Mouse (Mus musculus): Measurements from ENCODE around the gene 1700034I23Rik. TPM values are rescaled to one million over a fixed set of nuclear protein-coding genes. Genes with fewer than 3 reads are reported as not detected.
"Not testable (repeated sequence)": the region's sequence is repeated elsewhere in the genome, so short reads cannot be mapped to it uniquely, and the experiment has no call there.

Gene 1700034I23Rik
- total and polyA plus RNA-seq, 3 experiments = 0.04 TPM; not detected in 2

GRCm38 (mm10) chr3:40893816-40894258 lies 8.5 kb downstream of the 1700034I23Rik start:
- H3K27ac ChIP-seq (ENCODE audit: insufficient read depth, low read depth); dilution Hi-C loops (cut with MboI; ENCODE audit: extremely low pct_ligation_motif_present, extremely low pct_unique_long_range_greater_than_20kb, low sequenced_read_pairs): not testable (repeated sequence)

GRCm38 (mm10) chr3:40853123-40853738 lies 49.1 kb downstream of the 1700034I23Rik start:
- H3K4me3 ChIP-seq (replicated peaks in 1 of 3; ENCODE audit: low read depth in 2 of 3, low read length in 2 of 3, poor library complexity in 1 of 3); H3K4me1 ChIP-seq (ENCODE audit: control insufficient read depth in 1 of 2, insufficient read depth in 2 of 2); H3K9me3 ChIP-seq (replicated peaks; ENCODE audit: low read length); H3K27me3 ChIP-seq (replicated peaks); H3K79me2 ChIP-seq (replicated peaks; ENCODE audit: control insufficient read depth, extremely low read depth, insufficient read depth, poor library complexity, severe bottlenecking); H3K9ac ChIP-seq (ENCODE audit: insufficient read depth, low read depth); H3K4me2 ChIP-seq (ENCODE audit: insufficient read depth, low read depth, poor library complexity, severe bottlenecking); DNase-seq (ENCODE audit: extremely low read depth); dilution Hi-C loops (cut with MboI; ENCODE audit: extremely low pct_ligation_motif_present, extremely low pct_unique_long_range_greater_than_20kb, low sequenced_read_pairs); H3K36me3 ChIP-seq (replicated peaks in 1 of 2; ENCODE audit: control insufficient read depth in 1 of 2, insufficient read depth in 1 of 2, low read length in 1 of 2); H3K27ac ChIP-seq (ENCODE audit: insufficient read depth, low read depth); in situ Hi-C loops (cut with MboI; ENCODE audit: low pct_ligation_motif_present, low pct_unique_long_range_greater_than_20kb, low sequenced_read_pairs): not testable (repeated sequence)
- TF ChIP-seq ETS1 (conservative IDR thresholded peaks at IDR 0.05; ENCODE audit: low read depth, low read length) = peak; percentile 94

More at GRCm38 (mm10) chr3:40893816-40894258, 8.5 kb downstream of the 1700034I23Rik start:
- in situ Hi-C loops (cut with MboI; ENCODE audit: low pct_ligation_motif_present, low pct_unique_long_range_greater_than_20kb, low sequenced_read_pairs); H3K79me2 ChIP-seq (replicated peaks; ENCODE audit: control insufficient read depth, extremely low read depth, insufficient read depth, poor library complexity, severe bottlenecking); H3K36me3 ChIP-seq (replicated peaks in 1 of 2; ENCODE audit: control insufficient read depth in 1 of 2, insufficient read depth in 1 of 2, low read length in 1 of 2); H3K9me3 ChIP-seq (replicated peaks; ENCODE audit: low read length); H3K4me1 ChIP-seq (ENCODE audit: control insufficient read depth in 1 of 2, insufficient read depth in 2 of 2); H3K27me3 ChIP-seq (replicated peaks): not testable (repeated sequence)
- peak; percentile 97 for DNase-seq (ENCODE audit: extremely low read depth)
- Histone ChIP-seq H3K4me2 (ENCODE audit: insufficient read depth, low read depth, poor library complexity, severe bottlenecking) (peak overlapping the region; percentile 71; the same call in 1 of the 2 replicates), H3K4me3 (replicated peaks in 1 of 3; ENCODE audit: low read depth in 2 of 3, low read length in 2 of 3, poor library complexity in 1 of 3) (peak overlapping the region; percentile 49 to 91 (median 73)), H3K9ac (ENCODE audit: insufficient read depth, low read depth) (peak overlapping the region; percentile 93)
- TF ChIP-seq MAX (IDR thresholded peaks at IDR 0.05; ENCODE audit: low read length) (peak; percentile 56; the same call in 1 of the 2 replicates), RAD21 (IDR thresholded peaks at IDR 0.05; ENCODE audit: low read depth, low read length) (peak; percentile 14), HCFC1 (IDR thresholded peaks at IDR 0.05; ENCODE audit: low read depth, low read length) (peak; percentile 72), NRF1 (IDR thresholded peaks at IDR 0.05; ENCODE audit: low read depth, low read length) (peak; percentile 83), BHLHE40 (IDR thresholded peaks at IDR 0.05; ENCODE audit: low read depth, low read length) (peak; percentile 42; the same call in 1 of the 2 replicates), POLR2A (IDR thresholded peaks at IDR 0.05; ENCODE audit: low read depth, low read length) (peak; percentile 59; the same call in 1 of the 2 replicates), CTCF (conservative IDR thresholded peaks at IDR 0.05 in 1 of 2, IDR thresholded peaks at IDR 0.05 in 1 of 2; ENCODE audit: low read depth in 2 of 2, low read length in 2 of 2) (peak in 1 of 2 experiments; percentile 59; a peak in 2 of 4 replicates), MXI1 (IDR thresholded peaks at IDR 0.05; ENCODE audit: low read depth, low read length) (peak; percentile 82), ELF1 (IDR thresholded peaks at IDR 0.05; ENCODE audit: low read depth, low read length) (peak; percentile 90), TCF12 (IDR thresholded peaks at IDR 0.05; ENCODE audit: low read depth, low read length) (peak; percentile 48), CHD2 (IDR thresholded peaks at IDR 0.05; ENCODE audit: low read length) (peak; percentile 98), IRF4 (IDR thresholded peaks at IDR 0.05; ENCODE audit: low read depth, low read length) (peak; percentile 33), MEF2A (IDR thresholded peaks at IDR 0.05; ENCODE audit: borderline replicate concordance, low read depth, low read length) (peak; percentile 36; the same call in 1 of the 2 replicates)

Other genes with a start within 250 kb of the 1700034I23Rik start
- gene Slc25a31, start 193.7 kb downstream of the 1700034I23Rik start, total RNA-seq (2012; rRNA removed) = not detected in 2 replicates
- gene Slc25a31, start 193.7 kb downstream of the 1700034I23Rik start, total RNA-seq (2014; rRNA removed) = not detected in 2 replicates
- not detected in 2 replicates for gene Slc25a31, start 193.7 kb downstream of the 1700034I23Rik start, polyA plus RNA-seq (2012; ENCODE audit: insufficient read length, low read depth)
- gene Hspa4l, start 158.0 kb downstream of the 1700034I23Rik start, total RNA-seq (2012; rRNA removed) = 4.4 and 5.3 TPM in 2 replicates
- 1.7 and 2.1 TPM in 2 replicates for gene Hspa4l, start 158.0 kb downstream of the 1700034I23Rik start, total RNA-seq (2014; rRNA removed)
- gene Hspa4l, start 158.0 kb downstream of the 1700034I23Rik start, polyA plus RNA-seq (2012; ENCODE audit: insufficient read length, low read depth) = 2.3 and 3.8 TPM in 2 replicates
- 39.2 and 41.1 TPM in 2 replicates for gene Plk4, start 102.5 kb downstream of the 1700034I23Rik start, total RNA-seq (2012; rRNA removed)
- gene Plk4, start 102.5 kb downstream of the 1700034I23Rik start, total RNA-seq (2014; rRNA removed) = 43.2 and 46.0 TPM in 2 replicates
- gene Plk4, start 102.5 kb downstream of the 1700034I23Rik start, polyA plus RNA-seq (2012; ENCODE audit: insufficient read length, low read depth) = 36.3 and 39.0 TPM in 2 replicates
- 3.8 and 4.1 TPM in 2 replicates for gene Mfsd8, start 55.7 kb downstream of the 1700034I23Rik start, total RNA-seq (2012; rRNA removed)
- gene Mfsd8, start 55.7 kb downstream of the 1700034I23Rik start, total RNA-seq (2014; rRNA removed) = 7.7 and 8.0 TPM in 2 replicates
- 6.0 and 10.0 TPM in 2 replicates for gene Mfsd8, start 55.7 kb downstream of the 1700034I23Rik start, polyA plus RNA-seq (2012; ENCODE audit: insufficient read length, low read depth)
- gene Abhd18, start 55.6 kb downstream of the 1700034I23Rik start, total RNA-seq (2012; rRNA removed) = 3.2 and 8.5 TPM in 2 replicates
- 12.2 and 13.4 TPM in 2 replicates for gene Abhd18, start 55.6 kb downstream of the 1700034I23Rik start, total RNA-seq (2014; rRNA removed)
- 3.7 and 4.7 TPM in 2 replicates for gene Abhd18, start 55.6 kb downstream of the 1700034I23Rik start, polyA plus RNA-seq (2012; ENCODE audit: insufficient read length, low read depth)
- gene Larp1b, start 47.3 kb upstream of the 1700034I23Rik start, total RNA-seq (2012; rRNA removed) = 13.7 and 14.7 TPM in 2 replicates
- 8.7 and 13.0 TPM in 2 replicates for gene Larp1b, start 47.3 kb upstream of the 1700034I23Rik start, total RNA-seq (2014; rRNA removed)
- gene Larp1b, start 47.3 kb upstream of the 1700034I23Rik start, polyA plus RNA-seq (2012; ENCODE audit: insufficient read length, low read depth) = 11.9 and 12.0 TPM in 2 replicates
- gene Pgrmc2, start 180.5 kb upstream of the 1700034I23Rik start, total RNA-seq (2012; rRNA removed) = 18.5 and 21.8 TPM in 2 replicates
- 31.6 and 33.6 TPM in 2 replicates for gene Pgrmc2, start 180.5 kb upstream of the 1700034I23Rik start, total RNA-seq (2014; rRNA removed)
- 50.3 and 50.4 TPM in 2 replicates for gene Pgrmc2, start 180.5 kb upstream of the 1700034I23Rik start, polyA plus RNA-seq (2012; ENCODE audit: insufficient read length, low read depth)

Measured in CH12.LX (cell line).